Mouse (Mus musculus) heart, embryonic 12.5 days (tissue): ENCODE measurements at regions not wholly inside any gene's neighbourhood (a gene's known extent, or its start where the extent isn't known, plus 50 kb on each side); places are given as distances from the start of the nearest gene placed in this dataset.

Source experiments
- ATAC-seq: fragments of 200-750 bp; cut with Nextera tagmentation; 2 replicates; pipeline ENCODE4 v1.8.0; 2017; ENCODE audit warnings: moderate TSS enrichment, moderate library complexity; ENCODE audit not compliant: insufficient number of reproducible peaks, low FRiP score
- H3K27ac ChIP-seq: fragments of 300-500 bp; sonication (generic); 2 replicates; pipeline ENCODE4 v1.5.1; 2016; ENCODE audit warnings: mild to moderate bottlenecking, moderate library complexity; ENCODE audit not compliant: poor library complexity, severe bottlenecking
- H3K27me3 ChIP-seq: fragments of 300-500 bp; sonication (generic); replicated peaks from 2 replicates; pipeline ENCODE4 v1.6.1; 2016; ENCODE audit warnings: mild to moderate bottlenecking, moderate library complexity
- H3K36me3 ChIP-seq: fragments of 300-500 bp; sonication (generic); 2 replicates; pipeline ENCODE4 v1.6.1; 2016; ENCODE audit warnings: mild to moderate bottlenecking, moderate library complexity
- H3K4me1 ChIP-seq: fragments of 300-500 bp; sonication (generic); replicated peaks from 2 replicates; pipeline ENCODE4 v1.6.1; 2016; ENCODE audit warnings: mild to moderate bottlenecking
- H3K4me2 ChIP-seq: fragments of 300-500 bp; sonication (generic); 2 replicates; pipeline ENCODE4 v1.6.1; 2016; ENCODE audit warnings: mild to moderate bottlenecking, moderate library complexity
- H3K4me3 ChIP-seq: fragments of 300-500 bp; sonication (generic); 2 replicates; pipeline ENCODE4 v1.5.1; 2016; ENCODE audit warnings: mild to moderate bottlenecking
- H3K9ac ChIP-seq: fragments of 300-500 bp; sonication (generic); 2 replicates; pipeline ENCODE4 v1.6.1; 2016; ENCODE audit warnings: mild to moderate bottlenecking, moderate library complexity
- H3K9me3 ChIP-seq: fragments of 300-500 bp; sonication (generic); replicated peaks from 2 replicates; pipeline ENCODE4 v1.6.1; 2016; ENCODE audit warnings: mild to moderate bottlenecking, moderate library complexity
- WGBS: fragments of 180-500 bp; shearing (Covaris S2); methylation state at CpG from one replicate; pipeline ENCODE4 v1.1.7; 2016; 5-methylcytosine and 5-hydroxymethylcytosine counted together

DNA sequence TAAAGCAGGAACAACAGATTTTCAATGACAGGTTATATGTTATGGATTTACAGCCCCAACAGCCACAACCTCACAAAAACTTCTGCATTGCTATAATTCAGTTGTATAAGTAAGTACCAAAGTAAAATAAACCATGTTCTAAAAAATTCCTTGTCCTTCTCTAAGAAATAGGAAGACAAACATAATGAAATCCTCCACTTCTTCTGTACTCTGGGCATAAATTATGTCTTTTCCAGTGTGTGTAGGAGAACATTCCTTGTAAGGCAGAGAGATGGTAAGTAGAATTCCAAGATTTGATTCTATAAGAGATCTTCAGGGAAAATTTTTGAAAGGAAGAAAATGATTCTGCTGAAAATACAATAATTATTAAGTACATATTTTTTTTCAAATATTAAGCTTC, 209.4 kb upstream of the Zc3h12c start:
- no peaks in the 10 kb centered on the region for H3K9me3 ChIP-seq
- H3K9ac ChIP-seq: no peak overlapping the region
- no peak overlapping the region for H3K4me3 ChIP-seq
- H3K27ac ChIP-seq: no peak overlapping the region
- no peak overlapping the region for H3K4me2 ChIP-seq
- no peaks in the 10 kb centered on the region for H3K36me3 ChIP-seq
- ATAC-seq: no peak
- H3K4me1 ChIP-seq: no peaks in the 10 kb centered on the region
- H3K27me3 ChIP-seq: no peaks in the 10 kb centered on the region

DNA sequence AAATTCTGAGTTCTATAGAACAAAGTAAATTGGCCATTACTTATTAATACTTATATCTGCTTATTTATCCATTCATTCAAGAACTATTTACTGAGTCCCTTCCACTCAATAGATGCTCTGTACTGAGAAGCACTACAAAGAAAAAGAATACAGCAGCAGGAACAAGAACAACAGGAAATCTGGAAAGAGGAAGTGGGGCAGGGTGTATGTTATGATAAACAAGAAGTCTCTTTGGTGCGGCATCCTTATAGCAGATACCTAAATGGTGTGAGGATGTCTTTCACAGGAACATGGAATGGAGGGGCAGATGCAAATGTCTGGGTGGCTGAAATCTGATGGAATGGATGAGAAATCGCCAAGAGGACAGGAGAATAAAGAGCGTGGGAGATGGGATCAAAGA, 208.5 kb upstream of the Zc3h12c start:
- no peaks in the 10 kb centered on the region for H3K36me3 ChIP-seq
- no peak overlapping the region for H3K27ac ChIP-seq
- 65% methylated on average over 3 of the region's 3 CpGs for WGBS
- no peak overlapping the region for H3K4me3 ChIP-seq
- no peak overlapping the region for H3K4me2 ChIP-seq
- H3K27me3 ChIP-seq: no peaks in the 10 kb centered on the region
- H3K4me1 ChIP-seq: no peaks in the 10 kb centered on the region
- ATAC-seq: no peak
- H3K9ac ChIP-seq: no peak overlapping the region
- H3K9me3 ChIP-seq: no peaks in the 10 kb centered on the region

DNA sequence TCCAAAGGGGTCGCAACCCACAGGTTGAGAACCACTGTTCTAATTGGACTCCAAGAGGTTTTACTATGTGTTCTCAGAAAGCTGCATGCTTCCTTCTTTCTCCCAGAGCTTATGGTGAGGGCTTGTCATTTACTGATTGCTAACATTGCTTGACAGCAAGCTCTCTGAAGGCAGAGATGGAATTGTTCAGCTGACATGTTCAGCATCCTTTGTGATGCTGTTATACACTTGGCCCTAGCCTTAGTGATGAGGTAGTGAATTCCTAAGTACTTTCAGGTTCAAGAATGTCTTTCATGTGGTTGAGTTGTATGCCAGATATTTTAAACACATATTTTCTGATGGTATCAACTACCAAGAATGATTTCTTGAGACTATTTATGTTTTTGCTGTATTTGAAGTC, 202.9 kb upstream of the Zc3h12c start:
- WGBS: 96% methylated on average over 1 of the region's 1 CpGs
- Histone ChIP-seq H3K4me3 (no peak overlapping the region), H3K4me2 (no peak overlapping the region), H3K9ac (no peak overlapping the region), H3K36me3 (no peaks in the 10 kb centered on the region), H3K27ac (no peak overlapping the region), H3K27me3 (no peaks in the 10 kb centered on the region), H3K9me3 (no peaks in the 10 kb centered on the region), H3K4me1 (no peaks in the 10 kb centered on the region)
- ATAC-seq: no peak

DNA sequence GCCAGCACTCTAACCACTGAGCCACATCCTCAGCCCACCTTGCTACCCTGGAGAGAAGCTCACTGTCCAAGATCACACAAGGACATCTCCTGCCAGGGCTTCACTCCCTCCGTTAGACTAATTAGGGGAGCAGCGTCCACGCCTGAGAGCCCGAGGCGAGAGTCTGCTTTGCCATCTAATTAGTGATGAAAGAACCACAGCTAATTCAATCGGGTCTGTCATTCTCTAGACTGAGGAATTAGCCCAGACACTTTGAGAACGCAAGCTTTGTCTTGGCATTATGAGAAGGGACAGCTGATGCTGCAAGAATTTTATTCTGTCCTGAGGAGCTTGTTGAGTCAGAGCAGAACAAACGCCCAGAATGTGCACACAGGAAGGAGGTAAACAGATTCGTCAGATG, 200.5 kb upstream of the Zc3h12c start:
- H3K4me1 ChIP-seq: no peaks in the 10 kb centered on the region
- H3K4me2 ChIP-seq: no peak overlapping the region
- WGBS: 69% methylated on average over 9 of the region's 9 CpGs
- no peak for ATAC-seq
- H3K27ac ChIP-seq: no peak overlapping the region
- H3K9me3 ChIP-seq: no peaks in the 10 kb centered on the region
- H3K9ac ChIP-seq: no peak overlapping the region
- H3K4me3 ChIP-seq: no peak overlapping the region
- no peaks in the 10 kb centered on the region for H3K27me3 ChIP-seq
- no peaks in the 10 kb centered on the region for H3K36me3 ChIP-seq

DNA sequence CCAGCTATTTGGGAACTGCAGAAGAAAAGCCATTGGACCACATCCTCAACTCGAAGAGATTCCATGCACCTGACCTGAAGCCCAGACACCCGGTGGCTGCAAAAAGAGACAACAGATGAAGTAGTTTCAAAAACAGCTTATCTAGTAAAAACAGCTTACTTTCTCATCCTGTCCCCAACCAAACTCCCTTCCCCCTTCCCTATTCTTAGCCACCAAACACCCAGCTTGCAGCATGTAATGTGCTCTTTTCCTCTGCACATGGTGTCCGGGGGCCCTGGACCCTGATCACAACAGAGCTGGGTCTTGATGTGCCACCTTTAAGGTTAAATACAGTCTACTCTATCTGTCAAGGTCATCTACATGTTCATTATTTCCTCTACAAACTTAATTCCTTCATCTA, 199.7 kb upstream of the Zc3h12c start:
- Histone ChIP-seq H3K36me3 (no peaks in the 10 kb centered on the region), H3K4me3 (no peak overlapping the region), H3K27me3 (no peaks in the 10 kb centered on the region), H3K4me1 (no peaks in the 10 kb centered on the region), H3K27ac (no peak overlapping the region), H3K9me3 (no peaks in the 10 kb centered on the region), H3K9ac (no peak overlapping the region), H3K4me2 (no peak overlapping the region)
- 66% methylated on average over 3 of the region's 3 CpGs for WGBS
- no peak for ATAC-seq

DNA sequence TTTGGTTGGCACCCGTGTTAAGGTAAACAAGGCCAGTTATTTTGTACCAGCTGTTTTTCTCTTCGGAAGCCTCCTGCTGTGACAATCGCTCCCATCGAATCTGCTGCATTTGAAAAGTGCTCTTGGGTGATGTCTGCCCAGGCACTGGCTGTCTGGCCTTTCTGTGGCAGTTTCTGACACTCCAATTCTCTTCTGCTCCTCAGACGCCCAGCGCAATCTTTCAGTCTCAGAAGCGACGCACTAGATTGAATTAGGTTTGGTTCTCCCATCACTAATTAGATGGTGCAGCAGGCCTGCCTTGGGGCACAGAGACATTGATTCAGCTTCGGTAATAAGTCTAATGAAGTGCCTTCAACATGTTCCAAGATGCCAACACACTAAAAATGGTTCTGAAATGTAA, 197.7 kb upstream of the Zc3h12c start:
- no peaks in the 10 kb centered on the region for H3K27me3 ChIP-seq
- WGBS: 72% methylated on average over 9 of the region's 9 CpGs

DNA sequence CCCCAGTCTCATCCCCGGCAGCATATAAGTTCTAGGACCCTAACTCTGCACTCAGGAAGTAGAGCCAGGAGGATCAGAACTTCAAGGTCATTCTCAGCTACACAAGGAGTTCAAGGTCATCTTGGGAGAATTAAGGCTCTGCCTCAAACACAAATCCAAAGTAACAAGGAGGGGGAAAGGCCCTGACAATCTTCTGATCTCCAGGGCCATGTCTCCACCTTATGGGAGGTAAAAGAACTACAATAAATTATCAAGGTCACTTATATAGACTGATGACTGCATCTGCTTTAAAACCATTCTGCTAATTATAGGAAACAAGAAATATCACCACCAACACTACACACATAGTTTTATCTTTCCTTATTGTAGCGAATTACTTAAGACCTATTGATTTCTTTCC, 193.2 kb upstream of the Zc3h12c start:
- no peak overlapping the region for H3K4me3 ChIP-seq
- H3K9me3 ChIP-seq: no peaks in the 10 kb centered on the region
- H3K36me3 ChIP-seq: no peaks in the 10 kb centered on the region
- no peak overlapping the region for H3K4me2 ChIP-seq
- no peak overlapping the region for H3K27ac ChIP-seq
- WGBS: 79% methylated on average over 2 of the region's 2 CpGs
- no peak for ATAC-seq
- H3K4me1 ChIP-seq: no peaks in the 10 kb centered on the region
- no peak overlapping the region for H3K9ac ChIP-seq
- H3K27me3 ChIP-seq: no peaks in the 10 kb centered on the region

More for the DNA sequence above, 197.7 kb upstream of the Zc3h12c start:
- Histone ChIP-seq H3K4me3 (no peak overlapping the region), H3K9me3 (no peaks in the 10 kb centered on the region), H3K27ac (no peak overlapping the region), H3K36me3 (no peaks in the 10 kb centered on the region), H3K9ac (no peak overlapping the region), H3K4me1 (no peaks in the 10 kb centered on the region), H3K4me2 (no peak overlapping the region)
- no peak for ATAC-seq

DNA sequence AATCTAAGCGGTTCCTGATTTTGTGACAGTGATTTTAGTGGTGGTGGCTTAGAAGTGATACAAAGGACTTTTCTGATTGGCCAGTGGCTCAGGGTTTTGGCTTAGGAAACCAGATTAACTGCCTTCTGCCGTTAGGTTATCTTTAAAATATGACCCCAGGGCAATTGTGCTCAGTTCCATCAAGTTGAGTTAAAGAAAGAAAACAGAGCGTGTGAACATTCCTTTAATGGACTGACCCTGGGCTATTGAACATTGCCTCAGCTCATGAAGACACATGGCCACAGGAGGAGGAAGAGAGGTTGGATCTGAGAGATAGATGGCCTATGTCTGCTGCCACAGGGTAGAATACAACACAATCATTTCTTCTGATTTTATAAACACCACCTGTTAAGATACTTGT, 191.0 kb upstream of the Zc3h12c start:
- Histone ChIP-seq H3K9me3 (no peaks in the 10 kb centered on the region), H3K9ac (no peak overlapping the region), H3K4me3 (no peak overlapping the region), H3K4me1 (no peaks in the 10 kb centered on the region), H3K36me3 (no peaks in the 10 kb centered on the region), H3K27me3 (no peaks in the 10 kb centered on the region), H3K4me2 (no peak overlapping the region), H3K27ac (no peak overlapping the region)
- no peak for ATAC-seq
- 55% methylated on average over 3 of the region's 3 CpGs for WGBS

DNA sequence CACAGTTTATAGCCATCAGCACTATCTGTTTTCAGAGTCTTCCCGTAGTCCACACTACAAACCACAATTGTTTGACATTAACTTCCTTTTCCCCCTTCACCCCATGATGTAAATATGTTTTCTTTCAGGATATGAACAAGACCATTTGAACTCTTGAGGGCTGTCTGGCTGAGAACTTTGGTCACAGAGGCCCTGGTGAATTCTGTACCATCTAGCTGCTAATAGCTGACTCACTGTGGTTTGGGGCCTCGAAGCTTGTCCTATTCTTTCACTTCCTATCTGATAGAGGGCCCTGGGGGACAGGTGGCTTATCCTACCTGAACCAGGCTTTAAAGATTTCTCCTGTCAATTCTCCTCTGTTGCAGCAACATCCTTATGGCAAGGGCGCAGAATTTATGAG, 188.2 kb upstream of the Zc3h12c start:
- no peak for ATAC-seq
- WGBS: 71% methylated on average over 3 of the region's 3 CpGs
- H3K4me2 ChIP-seq: no peak overlapping the region
- H3K27ac ChIP-seq: no peak overlapping the region
- H3K4me1 ChIP-seq: no peaks in the 10 kb centered on the region
- H3K4me3 ChIP-seq: no peak overlapping the region
- H3K9me3 ChIP-seq: no peaks in the 10 kb centered on the region
- no peak overlapping the region for H3K9ac ChIP-seq
- H3K36me3 ChIP-seq: no peaks in the 10 kb centered on the region
- H3K27me3 ChIP-seq: no peaks in the 10 kb centered on the region

DNA sequence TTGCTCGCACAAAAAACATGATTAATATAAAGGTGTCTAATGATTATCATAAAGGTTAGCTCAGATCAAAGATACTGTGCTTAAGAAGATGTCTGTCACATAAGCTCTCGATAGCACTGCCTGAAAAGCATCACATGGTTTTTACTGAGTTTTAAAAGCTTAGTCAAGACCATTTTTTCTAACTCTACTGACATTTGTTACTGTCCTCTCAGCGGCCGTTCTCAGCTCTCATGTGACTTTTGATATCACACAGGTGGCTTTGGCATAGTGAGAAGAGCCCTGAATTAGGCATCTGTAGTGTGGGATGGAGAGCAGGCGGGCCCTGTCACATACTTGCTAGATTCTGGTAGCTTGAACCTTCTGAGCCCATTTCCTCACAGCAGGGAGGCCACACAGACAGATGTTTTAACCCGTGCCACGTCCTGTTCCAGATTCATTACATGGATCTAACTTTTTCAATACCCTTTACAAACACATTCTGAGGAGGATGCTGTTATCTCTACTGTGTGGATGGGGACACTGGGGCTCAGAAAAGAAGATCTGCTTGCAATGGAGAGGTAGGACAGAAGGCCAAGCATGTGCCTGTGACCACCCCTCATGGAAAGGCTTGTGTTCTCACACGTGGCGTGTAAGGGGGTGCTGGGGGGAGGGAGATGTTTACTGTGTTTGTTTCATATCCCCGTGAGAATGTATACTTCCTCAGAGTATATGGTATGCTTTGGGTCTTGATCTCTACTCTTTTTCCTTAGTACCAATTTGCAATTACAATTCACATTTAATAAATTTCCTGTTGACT, 187.0 kb upstream of the Zc3h12c start:
- H3K27me3 ChIP-seq: no peaks in the 10 kb centered on the region
- no peak overlapping the region for H3K9ac ChIP-seq
- H3K9me3 ChIP-seq: no peaks in the 10 kb centered on the region
- no peak for ATAC-seq
- 66% methylated on average over 10 of the region's 10 CpGs for WGBS
- H3K4me1 ChIP-seq: no peaks in the 10 kb centered on the region
- H3K4me2 ChIP-seq: no peak overlapping the region
- no peaks in the 10 kb centered on the region for H3K36me3 ChIP-seq
- H3K4me3 ChIP-seq: no peak overlapping the region
- no peak overlapping the region for H3K27ac ChIP-seq

DNA sequence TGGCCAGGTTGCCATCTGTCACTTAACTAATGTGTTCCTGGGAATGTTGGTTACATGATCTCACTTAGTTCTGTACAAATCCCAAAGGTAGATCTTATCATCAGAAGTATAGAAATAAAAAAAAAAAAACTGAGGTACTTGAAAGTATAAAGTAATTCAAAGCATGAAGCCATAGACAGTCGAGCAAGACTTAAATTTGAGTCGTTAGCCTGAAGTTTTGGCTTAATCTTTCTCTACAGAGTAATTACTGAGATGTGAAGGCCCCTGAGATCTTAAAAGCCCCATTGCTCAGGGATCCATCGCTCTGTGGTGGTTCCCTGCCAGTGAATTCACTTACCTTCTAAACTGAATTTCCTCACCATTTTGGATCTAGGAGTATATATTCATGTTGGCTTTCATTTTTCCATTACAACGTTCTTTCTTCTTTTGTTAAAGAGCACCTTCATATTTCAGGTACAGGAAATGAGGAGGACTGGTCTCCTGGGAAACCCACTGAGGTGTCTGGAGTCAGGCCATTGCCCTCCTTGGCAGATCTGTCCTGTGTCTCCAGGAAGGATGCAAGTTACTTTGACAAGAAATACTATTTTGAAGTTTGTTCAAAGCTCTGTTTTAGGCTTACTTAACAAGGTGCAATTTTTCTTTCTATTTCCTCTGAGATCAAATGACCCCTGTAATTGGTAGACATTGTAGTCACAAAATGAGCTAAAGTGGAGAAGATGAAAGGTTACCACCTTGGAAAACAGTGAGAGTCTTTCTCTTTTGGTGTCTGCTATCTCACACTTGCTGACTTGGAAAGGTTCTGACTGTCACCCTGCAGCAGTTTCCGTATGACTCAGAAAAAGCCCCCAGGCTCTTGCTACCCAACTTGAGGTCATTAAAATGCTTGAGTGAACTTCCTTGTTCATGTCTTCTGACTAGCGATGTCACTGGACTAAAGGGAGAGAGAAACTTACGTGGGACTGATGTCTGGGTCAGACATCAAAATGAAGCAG, 180.5 kb upstream of the Zc3h12c start:
- H3K4me3 ChIP-seq: no peak overlapping the region
- H3K27ac ChIP-seq: no peak overlapping the region
- H3K9me3 ChIP-seq: no peaks in the 10 kb centered on the region
- no peak for ATAC-seq
- no peaks in the 10 kb centered on the region for H3K36me3 ChIP-seq
- no peak overlapping the region for H3K4me2 ChIP-seq
- no peaks in the 10 kb centered on the region for H3K27me3 ChIP-seq
- no peak overlapping the region for H3K9ac ChIP-seq
- 73% methylated on average over 7 of the region's 7 CpGs for WGBS
- no peaks in the 10 kb centered on the region for H3K4me1 ChIP-seq
